Mouse (Mus musculus) brain, embryonic 18.5 days (tissue): ENCODE data around the gene Mdm2.

Source experiments
- DNase-seq: peaks from one replicate; pipeline ENCODE4 v3.0.0-alpha.2; 2012; ENCODE audit warnings: low read depth, low spot score

Gene Mdm2

GRCm38 (mm10) chr10:117682858-117683733 lies 27.5 kb downstream of the Mdm2 start:
- DNase-seq, result no peak

- DNase-seq, result no peak
Observed at GRCm38 (mm10) chr10:117681999-117682857, 28.3 kb downstream of the Mdm2 start.

GRCm38 (mm10) chr10:117681543-117681942 lies 29.0 kb downstream of the Mdm2 start:
- no peak for DNase-seq

- DNase-seq, result no peak
Observed at GRCm38 (mm10) chr10:117680868-117681513, 29.6 kb downstream of the Mdm2 start.

- no peak for DNase-seq
Observed at GRCm38 (mm10) chr10:117679963-117680473, 30.5 kb downstream of the Mdm2 start.

GRCm38 (mm10) chr10:117679029-117679686 lies 31.4 kb downstream of the Mdm2 start:
- no peak for DNase-seq

- DNase-seq, result no peak
Observed at GRCm38 (mm10) chr10:117678357-117678756, 32.2 kb downstream of the Mdm2 start.

GRCm38 (mm10) chr10:117677494-117678236 lies 32.9 kb downstream of the Mdm2 start:
- no peak for DNase-seq

GRCm38 (mm10) chr10:117676644-117677313 lies 33.8 kb downstream of the Mdm2 start:
- DNase-seq, result peak; percentile 52

GRCm38 (mm10) chr10:117676036-117676643 lies 34.4 kb downstream of the Mdm2 start:
- peak; percentile 28 for DNase-seq

GRCm38 (mm10) chr10:117675096-117676035 lies 35.2 kb downstream of the Mdm2 start:
- DNase-seq, result peak; percentile 94

GRCm38 (mm10) chr10:117674359-117675019 lies 36.1 kb downstream of the Mdm2 start:
- no peak for DNase-seq

GRCm38 (mm10) chr10:117673913-117674312 lies 36.6 kb downstream of the Mdm2 start:
- no peak for DNase-seq

- DNase-seq, result peak; percentile 28
Observed at GRCm38 (mm10) chr10:117672693-117673092, 37.9 kb downstream of the Mdm2 start.

- no peak for DNase-seq
Observed at GRCm38 (mm10) chr10:117671930-117672666, 38.5 kb downstream of the Mdm2 start.

- DNase-seq, result no peak
Observed at GRCm38 (mm10) chr10:117671266-117671665, 39.3 kb downstream of the Mdm2 start.

GRCm38 (mm10) chr10:117670791-117671190 lies 39.8 kb downstream of the Mdm2 start:
- DNase-seq, result no peak
